Mouse (Mus musculus) stomach, postnatal 0 days (tissue): Measurements from ENCODE around the gene Smoc2. TPM values are rescaled to one million over a fixed set of nuclear protein-coding genes. Genes with fewer than 3 reads are reported as not detected.

Source experiments
- ATAC-seq: fragments of 200-750 bp; cut with Nextera tagmentation; 2 replicates; pipeline ENCODE4 v1.8.0; 2017; ENCODE audit not compliant: low FRiP score, low TSS enrichment
- DNase-seq: peaks from one replicate; pipeline ENCODE4 v3.0.0-alpha.2; 2016; ENCODE audit warnings: low spot score
- H3K27ac ChIP-seq: fragments of 300-500 bp; sonication (generic); replicated peaks from 2 replicates; pipeline ENCODE4 v1.5.1; 2014; ENCODE audit warnings: mild to moderate bottlenecking, control low read depth
- H3K27me3 ChIP-seq: fragments of 300-500 bp; sonication (generic); 2 replicates; pipeline ENCODE4 v1.6.1; 2014; ENCODE audit warnings: low read length; ENCODE audit not compliant: control insufficient read depth, insufficient read depth
- H3K36me3 ChIP-seq: fragments of 300-500 bp; sonication (generic); 2 replicates; pipeline ENCODE4 v1.6.1; 2014; ENCODE audit warnings: low read length, mixed read lengths; ENCODE audit not compliant: control insufficient read depth, insufficient read depth
- H3K4me1 ChIP-seq: fragments of 300-500 bp; sonication (generic); replicated peaks from 2 replicates; pipeline ENCODE4 v1.6.1; 2014; ENCODE audit warnings: antibody characterized with exemption; ENCODE audit not compliant: control insufficient read depth, insufficient read depth
- H3K4me2 ChIP-seq: fragments of 300-500 bp; sonication (generic); replicated peaks from 2 replicates; pipeline ENCODE4 v1.6.1; 2014; ENCODE audit warnings: low read depth, mild to moderate bottlenecking, control low read depth, moderate library complexity
- H3K4me3 ChIP-seq: fragments of 300-500 bp; sonication (generic); 2 replicates; pipeline ENCODE4 v1.5.1; 2014; ENCODE audit warnings: low read depth, low read length, control low read depth
- H3K9ac ChIP-seq: fragments of 300-500 bp; sonication (generic); 2 replicates; pipeline ENCODE4 v1.6.1; 2014; ENCODE audit warnings: mild to moderate bottlenecking, low read length, control low read depth, mixed read lengths
- H3K9me3 ChIP-seq: fragments of 300-500 bp; sonication (generic); 2 replicates; pipeline ENCODE4 v1.6.1; 2016; ENCODE audit warnings: low read length; ENCODE audit not compliant: control insufficient read depth
- CTCF ChIP-seq: IDR thresholded peaks from 2 replicates; pipeline ENCODE4 v1.5.1; 2016; ENCODE audit warnings: antibody characterized with exemption, low read depth, mild to moderate bottlenecking, moderate library complexity
- EP300 ChIP-seq: optimal IDR thresholded peaks from 2 replicates; pipeline ENCODE3; 2016; ENCODE audit warnings: antibody characterized with exemption
- WGBS: fragments of 180-500 bp; shearing (Covaris S2); extraction: QIAGEN DNeasy Blood & Tissue Kit; methylation state at CpG from one replicate; pipeline ENCODE4 v1.1.7; 2014; 5-methylcytosine and 5-hydroxymethylcytosine counted together
- polyA plus RNA-seq: library from polyadenylated mRNA; unstranded; fragments of >200 nt; fragmentation: Nextera tagmentation; extraction: Ambion mirVana; gene quantifications from 2 replicates; pipeline ENCODE4 v1.2.1, GENCODE M21; 2015

Gene Smoc2
- polyA plus RNA-seq, 1 experiment from 2014 or later, result 59.2 TPM

DNA sequence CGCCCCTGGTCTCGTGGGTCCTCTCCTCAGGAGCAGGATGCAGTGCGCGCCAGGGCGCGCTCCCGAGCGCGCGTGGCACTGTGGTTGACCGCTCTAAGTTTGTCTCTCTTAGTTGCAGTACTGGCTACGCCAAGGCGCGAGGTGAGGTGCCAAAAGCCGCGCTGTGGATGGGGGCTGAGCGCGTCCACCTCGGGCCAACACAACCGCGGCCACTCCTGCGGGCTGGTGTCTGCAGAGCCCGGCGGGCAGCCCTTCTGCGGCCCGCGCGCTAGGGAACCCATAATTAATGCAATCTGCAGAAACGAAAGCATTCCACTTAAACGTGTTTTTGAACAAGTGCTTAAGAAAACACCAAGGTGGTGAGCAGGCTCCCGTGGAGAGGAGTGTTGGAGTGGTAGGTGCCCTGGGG lies 1.1 kb downstream of the Smoc2 start:
- Histone ChIP-seq H3K27me3 (no peaks in the 10 kb centered on the region), H3K36me3 (no peaks in the 10 kb centered on the region), H3K27ac (peak overlapping the region; percentile 45), H3K9me3 (no peaks in the 10 kb centered on the region), H3K4me2 (peak overlapping the region; percentile 89), H3K9ac (peak overlapping the region; percentile 59), H3K4me1 (no peaks in the 10 kb centered on the region; the same call in 1 of the 2 replicates), H3K4me3 (peak overlapping the region; percentile 60)
- WGBS, result under 1% methylated on average over 31 of the region's 31 CpGs
- TF ChIP-seq CTCF (no peak; the same call in 1 of the 2 replicates), EP300 (no peak)
- DNase-seq (peak; percentile 31), ATAC-seq (no peak)

DNA sequence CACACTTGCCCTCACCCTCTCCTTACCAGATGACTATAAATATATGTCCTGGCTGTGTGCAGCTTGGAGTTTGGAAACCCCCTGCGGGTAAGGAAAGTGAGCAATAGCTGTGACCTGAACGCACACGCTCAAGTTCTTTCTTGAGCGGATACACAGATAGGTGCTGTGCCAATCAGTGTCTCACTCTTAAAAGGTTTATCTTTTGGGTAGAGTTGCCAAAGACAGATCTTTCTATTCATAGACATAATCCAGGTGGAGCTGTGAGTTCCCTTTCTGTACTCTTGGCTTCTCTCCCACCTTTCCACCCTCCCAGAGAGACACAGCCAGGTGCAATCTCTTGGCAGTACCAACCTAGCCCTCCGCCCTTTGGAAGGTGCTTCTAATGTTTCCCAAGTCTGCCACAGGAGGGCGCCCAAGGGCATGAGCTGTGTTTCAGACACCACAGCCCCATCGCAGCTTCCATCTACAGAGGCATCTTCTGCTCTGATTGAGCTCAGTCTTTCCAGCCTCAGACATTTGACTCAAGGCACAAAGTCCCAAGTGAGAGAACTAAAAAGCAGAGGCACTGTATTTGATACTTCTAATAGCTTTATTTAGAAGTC lies 8.8 kb downstream of the Smoc2 start:
- no peak overlapping the region for H3K4me3 ChIP-seq
- no peaks in the 10 kb centered on the region for H3K36me3 ChIP-seq
- H3K9me3 ChIP-seq, result no peaks in the 10 kb centered on the region
- H3K9ac ChIP-seq, result no peak overlapping the region
- H3K4me2 ChIP-seq, result no peak overlapping the region
- 33% methylated on average over 7 of the region's 7 CpGs for WGBS
- TF ChIP-seq CTCF, result peak; percentile 97
- TF ChIP-seq EP300, result no peak
- no peak overlapping the region for H3K27ac ChIP-seq
- DNase-seq (peak; percentile 86), ATAC-seq (peak; percentile 80; the same call in 1 of the 2 replicates)
- H3K27me3 ChIP-seq, result no peaks in the 10 kb centered on the region
- no peaks in the 10 kb centered on the region for H3K4me1 ChIP-seq

DNA sequence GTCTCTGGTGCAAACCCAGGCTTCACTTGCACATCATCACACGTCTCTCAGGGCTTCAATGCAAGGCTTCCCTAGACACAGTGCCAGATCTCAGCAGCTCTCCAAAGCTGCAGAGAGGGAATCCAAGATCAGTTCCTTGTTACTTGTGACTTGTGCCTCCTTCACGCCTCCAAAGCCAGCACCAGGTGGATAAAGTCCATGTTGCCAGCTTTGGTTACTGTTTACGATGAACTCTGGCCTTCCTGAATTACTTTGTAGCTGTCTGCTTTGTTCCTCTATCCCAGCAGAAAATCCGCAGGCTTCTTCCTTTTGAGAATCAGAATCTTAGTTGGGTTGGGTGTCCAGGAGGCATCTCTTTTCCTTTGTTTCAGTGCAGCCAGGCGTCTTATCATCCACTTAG lies 14.3 kb downstream of the Smoc2 start:
- ATAC-seq (no peak), DNase-seq (no peak)
- no peak overlapping the region for H3K27ac ChIP-seq
- WGBS, result 64% methylated on average over 5 of the region's 5 CpGs
- no peaks in the 10 kb centered on the region for H3K36me3 ChIP-seq
- no peak overlapping the region for H3K4me2 ChIP-seq
- H3K4me1 ChIP-seq, result no peaks in the 10 kb centered on the region
- H3K27me3 ChIP-seq, result no peaks in the 10 kb centered on the region
- H3K9me3 ChIP-seq, result no peaks in the 10 kb centered on the region
- H3K9ac ChIP-seq, result no peak overlapping the region
- no peak overlapping the region for H3K4me3 ChIP-seq
- TF ChIP-seq CTCF (no peak), EP300 (no peak)

DNA sequence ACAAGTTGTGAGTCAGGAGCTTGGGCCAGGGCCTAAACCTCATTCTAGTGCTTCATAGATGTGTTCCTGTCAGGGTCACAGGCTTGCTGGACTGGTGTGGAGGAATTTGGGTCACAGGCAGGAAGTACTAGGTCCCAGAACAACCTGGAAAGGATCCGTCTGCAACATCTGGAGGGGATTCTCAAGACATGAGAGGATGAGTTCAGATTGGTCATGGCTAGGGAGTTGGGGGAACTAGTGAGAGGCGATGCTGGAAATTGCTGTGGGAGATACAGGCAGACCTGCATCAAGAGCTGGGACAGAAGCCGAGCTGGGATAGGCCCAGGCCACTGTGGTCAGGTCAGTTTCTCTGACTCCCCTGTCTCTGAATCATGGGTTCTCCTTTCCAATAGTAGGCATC lies 15.8 kb downstream of the Smoc2 start:
- H3K4me1 ChIP-seq, result no peaks in the 10 kb centered on the region
- ATAC-seq, result no peak
- no peaks in the 10 kb centered on the region for H3K36me3 ChIP-seq
- H3K4me3 ChIP-seq, result no peak overlapping the region
- no peak overlapping the region for H3K27ac ChIP-seq
- TF ChIP-seq EP300 (no peak), CTCF (no peak)
- 90% methylated on average over 3 of the region's 3 CpGs for WGBS
- H3K9ac ChIP-seq, result no peak overlapping the region
- H3K4me2 ChIP-seq, result no peak overlapping the region
- H3K27me3 ChIP-seq, result no peaks in the 10 kb centered on the region
- DNase-seq, result no peak
- H3K9me3 ChIP-seq, result no peaks in the 10 kb centered on the region

DNA sequence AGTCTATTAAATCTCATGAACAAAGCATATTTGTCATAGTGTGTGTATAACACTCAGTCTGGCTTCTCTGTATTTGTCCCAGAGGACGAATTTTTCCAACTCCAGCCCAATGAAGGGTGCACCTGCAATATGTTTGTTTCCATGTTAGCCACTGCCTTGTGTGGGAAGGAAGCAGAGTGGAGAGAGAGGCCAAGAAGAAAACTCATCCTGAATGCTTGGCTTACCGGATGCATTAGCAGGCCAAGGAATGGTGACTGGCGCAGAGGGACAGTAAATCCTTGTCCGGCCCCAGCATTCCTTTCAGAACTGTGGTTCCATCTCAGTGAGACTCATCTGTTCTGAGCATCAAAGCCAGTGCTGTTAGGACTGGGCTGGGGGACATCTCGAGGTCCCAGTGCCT lies 21.1 kb downstream of the Smoc2 start:
- Histone ChIP-seq H3K4me1 (no peaks in the 10 kb centered on the region), H3K4me3 (no peak overlapping the region), H3K27ac (no peak overlapping the region), H3K9me3 (no peaks in the 10 kb centered on the region), H3K36me3 (no peaks in the 10 kb centered on the region), H3K9ac (no peak overlapping the region), H3K4me2 (no peak overlapping the region), H3K27me3 (no peaks in the 10 kb centered on the region)
- DNase-seq (no peak), ATAC-seq (no peak)
- WGBS, result 85% methylated on average over 5 of the region's 5 CpGs
- TF ChIP-seq CTCF, result no peak
- TF ChIP-seq EP300, result no peak

DNA sequence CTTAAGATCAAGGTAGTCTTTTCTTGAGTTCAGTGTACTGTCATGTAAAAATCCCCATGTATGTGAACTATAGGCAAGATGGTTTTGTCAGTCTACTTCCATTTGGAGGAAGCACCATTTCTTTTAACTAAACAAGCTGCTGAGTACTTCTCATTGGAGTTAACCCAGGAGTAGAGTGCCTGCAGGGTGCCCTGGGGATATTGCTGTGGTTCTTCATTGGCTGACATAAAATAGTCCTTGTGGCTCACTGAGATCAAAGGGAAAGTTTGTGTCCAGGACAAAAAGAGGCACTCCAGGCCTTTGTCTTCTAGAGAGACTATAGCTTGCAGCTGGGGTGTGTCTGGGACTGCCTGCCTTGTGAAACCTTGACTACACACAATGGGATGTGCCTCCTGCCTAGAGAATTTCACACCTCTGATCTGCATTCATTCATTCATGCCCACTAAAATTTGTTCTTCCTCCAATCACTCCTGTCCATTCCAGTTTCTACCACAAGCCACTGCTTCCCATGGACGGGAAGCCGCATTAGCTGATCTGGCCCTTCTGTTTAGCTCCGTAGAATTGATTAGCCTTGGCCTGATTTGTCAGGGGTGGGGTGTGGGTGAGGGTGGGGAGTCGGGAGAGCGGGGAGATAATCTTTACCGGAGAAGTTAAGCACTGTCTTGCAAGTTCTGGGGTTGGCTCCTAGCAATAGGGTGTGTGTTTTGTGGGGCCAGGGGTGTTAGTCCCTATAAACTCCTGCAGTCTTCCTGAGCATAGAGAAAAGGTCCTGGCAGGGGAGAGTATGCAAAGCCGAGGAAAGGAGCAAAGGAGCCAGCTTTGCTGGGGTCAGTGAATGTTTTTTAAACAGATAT lies 22.4 kb downstream of the Smoc2 start:
- DNase-seq (no peak), ATAC-seq (no peak)
- Histone ChIP-seq H3K27ac (no peak overlapping the region), H3K27me3 (no peaks in the 10 kb centered on the region), H3K4me2 (no peak overlapping the region), H3K36me3 (no peaks in the 10 kb centered on the region), H3K4me3 (no peak overlapping the region), H3K9ac (no peak overlapping the region), H3K9me3 (no peaks in the 10 kb centered on the region), H3K4me1 (no peaks in the 10 kb centered on the region)
- no peak for TF ChIP-seq CTCF
- no peak for TF ChIP-seq EP300
- 45% methylated on average over 7 of the region's 7 CpGs for WGBS
